ENCODE assay signal across 7 mouse cellular contexts in the genomic region with DNA sequence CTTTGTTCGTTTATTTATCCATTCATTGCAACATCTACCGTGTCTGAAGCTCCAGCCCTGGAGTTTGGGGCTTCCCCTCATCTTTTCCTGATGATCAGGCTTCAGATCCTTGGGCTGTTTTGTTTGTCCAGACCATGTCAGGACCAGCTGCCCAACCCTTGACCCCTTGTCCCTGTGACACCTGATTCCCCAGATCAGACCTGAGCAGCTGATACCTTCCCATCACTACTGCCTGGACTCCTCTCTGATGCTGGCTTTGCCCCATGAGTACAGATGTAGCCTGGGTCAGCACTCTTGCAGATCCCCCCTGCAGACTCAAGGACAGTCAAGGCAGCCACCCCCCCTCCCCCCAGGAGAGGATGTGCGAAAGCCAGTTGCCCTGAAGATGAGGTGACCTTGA. TPM values are rescaled to one million over a fixed set of nuclear protein-coding genes. Genes with fewer than 3 reads are reported as not detected.
A peak's percentile ranks its signal among the peaks of the same experiment; 100 is the strongest.
DNase-seq lines count a peak whose midpoint lies in the region; ATAC-seq and TF ChIP-seq lines count a peak whose summit lies in the region.

No protein-coding gene starts in this region.

- peaks cover 37% of the 10 kb centered on the region for H3K36me3 ChIP-seq in lung, embryonic 14.5 days (ENCODE audit: insufficient read depth)
- peaks cover 43% of the 10 kb centered on the region for H3K36me3 ChIP-seq in forebrain, embryonic 13.5 days (ENCODE audit: poor library complexity, severe bottlenecking)
- peaks cover 48% of the 10 kb centered on the region for H3K36me3 ChIP-seq in limb, embryonic 12.5 days
- peaks cover 15% of the 10 kb centered on the region for H3K36me3 ChIP-seq in stomach, embryonic 14.5 days (ENCODE audit: control insufficient read depth, insufficient read depth, low read length)

- ATAC-seq in lung, embryonic 14.5 days (ENCODE audit: insufficient read depth) = no peak
- no peak for ATAC-seq in forebrain, embryonic 13.5 days
- no peak for ATAC-seq in limb, embryonic 12.5 days (ENCODE audit: insufficient number of reproducible peaks, insufficient read depth, low FRiP score, low TSS enrichment, low read depth)
- no peak for ATAC-seq in stomach, embryonic 14.5 days (ENCODE audit: insufficient number of reproducible peaks, insufficient read depth, low FRiP score, low read depth)

- peak overlapping the region; percentile 97 for H3K4me3 ChIP-seq in lung, embryonic 14.5 days (ENCODE audit: low read depth, low read length)
- H3K4me3 ChIP-seq in forebrain, embryonic 13.5 days = peak overlapping the region; percentile 98
- peak overlapping the region; percentile 98 for H3K4me3 ChIP-seq in limb, embryonic 12.5 days (replicated peaks)
- H3K4me3 ChIP-seq in stomach, embryonic 14.5 days (ENCODE audit: low read depth, low read length) = peak overlapping the region; percentile 67

- H3K4me2 ChIP-seq in lung, embryonic 14.5 days = peak overlapping the region; percentile 90
- H3K4me2 ChIP-seq in forebrain, embryonic 13.5 days = peak overlapping the region; percentile 100
- H3K4me2 ChIP-seq in limb, embryonic 12.5 days = peak overlapping the region; percentile 89
- peak overlapping the region; percentile 93 for H3K4me2 ChIP-seq in stomach, embryonic 14.5 days (replicated peaks; ENCODE audit: low read depth, low read length)

- TF ChIP-seq CTCF in lung, embryonic 14.5 days (IDR thresholded peaks at IDR 0.05; ENCODE audit: low read depth) = no peak

- H3K9me3 ChIP-seq in lung, embryonic 14.5 days (ENCODE audit: low read depth, low read length) = no peaks in the 10 kb centered on the region
- no peaks in the 10 kb centered on the region for H3K9me3 ChIP-seq in forebrain, embryonic 13.5 days (replicated peaks)
- H3K9me3 ChIP-seq in limb, embryonic 12.5 days = no peaks in the 10 kb centered on the region
- H3K9me3 ChIP-seq in stomach, embryonic 14.5 days (ENCODE audit: control insufficient read depth, low read depth, low read length) = no peaks in the 10 kb centered on the region

- H3K27ac ChIP-seq in lung, embryonic 14.5 days (ENCODE audit: low read depth) = no peak overlapping the region
- H3K27ac ChIP-seq in forebrain, embryonic 13.5 days = peak overlapping the region; percentile 100
- H3K27ac ChIP-seq in limb, embryonic 12.5 days = peak overlapping the region; percentile 26
- no peak overlapping the region for H3K27ac ChIP-seq in stomach, embryonic 14.5 days (ENCODE audit: low read length)

- no peak for DNase-seq in lung, embryonic 14.5 days
- no peak for DNase-seq in lung, postnatal 14 days
- no peak for DNase-seq in thymus, postnatal 14 days
- no peak for DNase-seq in testis, postnatal 10 days (ENCODE audit: low spot score)

- no peaks in the 10 kb centered on the region for H3K27me3 ChIP-seq in lung, embryonic 14.5 days (ENCODE audit: insufficient read depth, low read length)
- peaks cover 1% of the 10 kb centered on the region; the same call in 1 of the 2 replicates for H3K27me3 ChIP-seq in forebrain, embryonic 13.5 days
- H3K27me3 ChIP-seq in limb, embryonic 12.5 days = no peaks in the 10 kb centered on the region
- no peaks in the 10 kb centered on the region for H3K27me3 ChIP-seq in stomach, embryonic 14.5 days (ENCODE audit: control insufficient read depth, insufficient read depth, low read length)

- peak overlapping the region; percentile 95 for H3K9ac ChIP-seq in lung, embryonic 14.5 days
- peak overlapping the region; percentile 100 for H3K9ac ChIP-seq in forebrain, embryonic 13.5 days
- peak overlapping the region; percentile 98 for H3K9ac ChIP-seq in limb, embryonic 12.5 days (replicated peaks)
- H3K9ac ChIP-seq in stomach, embryonic 14.5 days (replicated peaks; ENCODE audit: low read depth, low read length) = peak overlapping the region; percentile 75; the same call in 1 of the 2 replicates

- H3K4me1 ChIP-seq in lung, embryonic 14.5 days (ENCODE audit: insufficient read depth) = peaks cover 14% of the 10 kb centered on the region
- peaks cover 70% of the 10 kb centered on the region for H3K4me1 ChIP-seq in forebrain, embryonic 13.5 days
- H3K4me1 ChIP-seq in limb, embryonic 12.5 days (replicated peaks) = peaks cover 63% of the 10 kb centered on the region
- H3K4me1 ChIP-seq in stomach, embryonic 14.5 days (ENCODE audit: control insufficient read depth, insufficient read depth, low read length) = peaks cover 22% of the 10 kb centered on the region

- 15% methylated on average over 3 of the region's 3 CpGs for WGBS in lung, embryonic 14.5 days
- WGBS in forebrain, embryonic 13.5 days = 5% methylated on average over 3 of the region's 3 CpGs
- 26% methylated on average over 3 of the region's 3 CpGs for WGBS in limb, embryonic 12.5 days
- WGBS in stomach, embryonic 14.5 days = 15% methylated on average over 3 of the region's 3 CpGs

RNA-seq across cellular contexts. Expression of gene Sbk1, which starts 1.7 kb away (rescaled TPM):
- polyA plus RNA-seq in lung, embryonic 14.5 days (2014; fragmentation: Nextera tagmentation; extraction: Ambion mirVana) = 51.2 and 57.0 TPM in 2 replicates
- 212 and 215 TPM in 2 replicates for polyA plus RNA-seq in forebrain, embryonic 13.5 days (2015; fragmentation: Nextera tagmentation; extraction: Ambion mirVana)
- 120 TPM in 2 replicates for polyA plus RNA-seq in limb, embryonic 12.5 days (2016; fragmentation: Nextera tagmentation; extraction: Ambion mirVana)
- polyA plus RNA-seq in stomach, embryonic 14.5 days (2014; fragmentation: Nextera tagmentation; extraction: Ambion mirVana) = 32.8 and 33.6 TPM in 2 replicates

Comparison
In these comparisons a context has a peak if more than half of its experiments do, and no peak if none do; other contexts are left out.
1. H3K27ac ChIP-seq: peak in forebrain, embryonic 13.5 days (single experiment) and limb, embryonic 12.5 days (single experiment); none in lung, embryonic 14.5 days (single experiment) and stomach, embryonic 14.5 days (single experiment).
2. Peak in every context shown above with its lines, with median percentiles within 50 percentile points of each other: H3K4me2 ChIP-seq, H3K4me3 ChIP-seq and H3K9ac ChIP-seq.